Mouse (Mus musculus): ENCODE results near the gene 6030408B16Rik.

Gene 6030408B16Rik

DNA sequence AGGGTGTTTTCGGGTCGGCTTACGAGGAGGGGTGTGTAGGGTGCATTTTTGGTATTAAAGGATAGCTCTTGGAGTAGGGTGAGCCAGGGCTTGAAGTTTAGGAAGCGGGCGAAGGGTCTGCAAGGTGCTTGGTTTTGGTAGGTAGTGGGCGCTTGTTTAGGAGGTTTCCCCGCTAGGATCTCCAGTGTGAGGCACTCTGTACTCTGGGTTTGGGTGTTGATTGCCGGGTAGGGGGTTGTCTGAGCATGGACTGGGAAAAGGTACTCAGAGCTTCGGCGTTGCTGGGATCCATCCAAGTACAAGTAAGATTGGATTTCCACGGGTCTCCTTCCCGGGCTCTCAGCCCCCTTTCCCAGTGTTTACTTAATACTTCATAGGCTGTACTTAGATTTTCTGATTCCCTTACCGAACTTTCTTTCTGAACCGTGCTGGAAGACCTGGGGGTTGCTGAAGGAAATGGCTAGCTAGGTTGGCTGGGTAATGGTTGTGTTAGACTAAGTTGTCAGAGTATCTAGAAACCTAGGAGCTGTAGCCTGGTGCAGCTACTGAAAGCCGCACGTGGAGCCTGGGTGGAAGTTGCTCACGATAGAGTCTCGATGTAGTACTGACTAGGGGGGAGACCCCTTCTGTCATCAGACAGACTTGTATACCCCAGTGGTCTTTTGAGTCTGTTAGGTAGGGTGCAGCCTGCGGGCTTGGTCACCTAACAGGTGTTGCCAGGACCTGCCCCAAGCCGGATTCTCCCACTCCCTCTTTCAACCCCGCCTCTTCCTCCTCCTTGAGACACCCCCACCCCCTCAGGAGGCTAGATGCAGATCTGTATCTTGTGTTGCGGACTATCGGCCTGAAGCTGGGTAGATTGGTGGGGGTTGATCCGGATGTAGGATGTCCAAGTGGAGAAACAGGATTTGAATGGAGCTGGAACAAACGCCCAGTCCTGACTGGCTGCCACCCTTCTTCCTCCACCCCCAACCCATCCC is 25.7 kb upstream of the 6030408B16Rik start:
- no peak for DNase-seq (ENCODE audit: low read depth, low spot score)

DNA sequence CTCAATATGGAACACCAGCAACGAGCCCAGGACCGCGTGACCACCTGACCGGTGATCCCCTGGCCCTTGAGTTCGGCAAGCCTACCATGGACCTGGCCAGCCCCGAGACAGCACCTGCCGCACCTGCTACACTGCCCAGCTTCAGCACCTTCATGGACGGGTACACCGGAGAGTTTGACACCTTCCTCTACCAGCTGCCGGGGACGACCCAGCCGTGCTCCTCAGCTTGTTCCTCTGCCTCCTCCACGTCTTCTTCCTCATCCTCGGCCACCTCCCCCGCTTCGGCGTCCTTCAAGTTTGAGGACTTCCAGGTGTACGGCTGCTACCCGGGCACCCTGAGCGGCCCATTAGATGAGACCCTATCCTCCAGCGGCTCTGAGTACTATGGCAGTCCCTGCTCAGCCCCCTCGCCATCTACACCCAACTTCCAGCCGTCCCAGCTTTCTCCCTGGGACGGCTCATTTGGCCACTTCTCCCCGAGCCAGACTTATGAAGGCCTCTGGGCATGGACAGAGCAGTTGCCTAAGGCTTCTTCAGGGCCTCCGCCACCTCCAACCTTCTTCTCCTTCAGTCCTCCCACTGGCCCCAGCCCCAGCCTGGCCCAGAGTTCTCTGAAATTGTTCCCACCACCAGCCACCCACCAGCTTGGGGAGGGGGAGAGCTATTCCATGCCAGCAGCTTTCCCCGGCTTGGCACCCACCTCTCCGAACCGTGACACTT is 22.8 kb upstream of the 6030408B16Rik start:
- no peak for DNase-seq (ENCODE audit: low read depth, low spot score)

DNA sequence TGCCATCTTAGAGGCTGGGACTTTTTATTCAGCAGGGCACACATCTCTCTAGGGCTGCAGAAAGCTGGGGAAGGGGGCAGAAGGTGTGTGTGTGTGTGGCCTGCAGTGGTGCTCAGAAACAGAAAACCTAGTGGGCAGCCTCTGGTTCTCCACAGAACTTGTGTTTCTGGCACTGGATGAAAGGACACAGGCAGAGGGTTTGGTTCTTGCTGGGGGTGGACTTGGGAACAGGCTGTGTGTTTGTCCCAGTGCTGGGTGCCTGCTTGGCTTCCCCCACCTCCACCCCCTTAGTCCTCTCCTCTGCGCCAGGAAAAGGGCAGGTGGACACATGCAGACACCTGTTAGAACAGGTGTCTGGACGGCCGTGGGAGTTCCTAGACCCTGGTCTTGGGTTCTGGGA is 21.9 kb upstream of the 6030408B16Rik start:
- DNase-seq (ENCODE audit: low read depth, low spot score): no peak

DNA sequence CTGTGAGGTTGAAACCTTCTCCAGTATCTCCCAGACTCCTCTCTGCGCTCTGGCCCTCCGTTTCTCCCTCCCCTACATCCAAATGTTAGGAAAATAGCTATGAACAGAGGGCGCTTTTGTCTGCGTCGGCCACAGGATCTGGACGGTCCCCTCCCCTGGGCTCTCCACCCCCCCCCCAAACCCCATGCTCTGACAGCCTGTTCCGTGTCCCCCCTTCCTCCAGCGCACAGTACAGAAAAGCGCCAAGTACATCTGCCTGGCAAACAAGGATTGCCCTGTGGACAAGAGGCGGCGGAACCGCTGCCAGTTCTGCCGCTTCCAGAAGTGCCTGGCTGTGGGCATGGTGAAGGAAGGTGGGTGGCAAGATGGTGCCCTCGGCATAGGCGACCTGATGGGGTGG is 21.5 kb upstream of the 6030408B16Rik start:
- DNase-seq (ENCODE audit: low read depth, low spot score): no peak

DNA sequence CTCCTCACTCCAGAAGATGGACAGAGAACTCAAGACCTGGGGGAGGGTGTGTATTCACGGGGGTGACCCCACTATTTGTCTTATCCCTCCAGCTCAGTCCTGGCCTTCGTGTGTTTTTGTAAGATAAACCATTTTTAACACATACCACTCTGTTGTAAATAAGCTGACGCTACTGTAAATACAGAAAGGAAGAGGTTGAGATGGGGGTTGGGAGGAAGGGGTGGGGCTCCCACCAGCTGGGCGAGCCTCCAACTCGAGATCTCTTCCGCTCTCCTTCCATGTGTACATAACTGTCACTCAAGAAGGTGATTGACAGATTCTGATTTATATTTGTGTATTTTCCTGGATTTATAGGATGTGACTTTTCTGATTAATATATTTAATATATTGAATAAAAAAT is 18.6 kb upstream of the 6030408B16Rik start:
- no peak for DNase-seq (ENCODE audit: low read depth, low spot score)

DNA sequence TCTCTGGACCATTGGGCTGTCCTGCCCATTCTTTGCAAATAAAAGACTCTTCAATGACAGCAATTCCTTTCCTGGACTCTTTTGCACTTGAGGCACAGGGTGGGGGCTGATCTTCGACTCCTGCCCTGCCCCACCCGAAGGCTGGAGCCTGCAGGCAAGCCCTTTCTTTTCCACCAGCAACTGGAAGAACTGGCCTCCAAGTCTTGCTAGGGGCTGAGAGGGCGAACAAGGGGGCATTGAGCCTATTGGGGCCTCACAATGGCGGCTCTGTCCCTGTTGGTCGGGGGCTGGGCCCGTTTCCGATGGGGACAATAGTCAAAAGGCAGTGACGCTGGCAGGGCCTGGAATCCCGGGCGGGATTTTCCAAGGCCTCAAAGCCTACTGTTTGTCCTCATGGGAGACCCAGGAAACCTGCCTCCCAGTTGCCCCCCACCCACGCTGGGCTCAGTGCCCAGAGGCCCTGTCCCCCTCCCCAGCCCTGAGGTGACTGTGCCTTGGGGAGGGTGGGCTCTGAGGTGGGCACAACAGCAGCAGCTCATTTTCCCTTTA is 15.6 kb upstream of the 6030408B16Rik start:
- DNase-seq (ENCODE audit: low read depth, low spot score): no peak

DNA sequence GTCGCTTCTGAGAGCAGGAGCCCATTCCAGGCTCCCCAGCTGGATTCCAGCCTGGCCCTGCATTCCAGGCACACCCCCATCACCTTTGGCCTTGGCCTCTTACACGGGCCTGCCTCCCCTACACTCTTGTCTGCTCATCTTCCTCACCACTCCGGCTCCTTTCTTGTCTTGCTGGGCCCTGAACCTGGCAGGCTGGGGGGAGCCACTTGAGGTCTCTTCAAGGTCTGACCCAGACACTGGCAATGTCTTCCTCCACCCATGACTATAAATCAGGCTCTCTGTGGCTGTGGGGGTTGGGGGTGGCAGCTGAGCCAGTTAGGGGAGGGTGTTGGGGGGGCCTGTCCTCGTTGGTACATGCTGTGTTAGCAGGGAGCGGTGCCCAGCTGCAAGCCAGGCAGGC is 14.4 kb upstream of the 6030408B16Rik start:
- no peak for DNase-seq (ENCODE audit: low read depth, low spot score)

DNA sequence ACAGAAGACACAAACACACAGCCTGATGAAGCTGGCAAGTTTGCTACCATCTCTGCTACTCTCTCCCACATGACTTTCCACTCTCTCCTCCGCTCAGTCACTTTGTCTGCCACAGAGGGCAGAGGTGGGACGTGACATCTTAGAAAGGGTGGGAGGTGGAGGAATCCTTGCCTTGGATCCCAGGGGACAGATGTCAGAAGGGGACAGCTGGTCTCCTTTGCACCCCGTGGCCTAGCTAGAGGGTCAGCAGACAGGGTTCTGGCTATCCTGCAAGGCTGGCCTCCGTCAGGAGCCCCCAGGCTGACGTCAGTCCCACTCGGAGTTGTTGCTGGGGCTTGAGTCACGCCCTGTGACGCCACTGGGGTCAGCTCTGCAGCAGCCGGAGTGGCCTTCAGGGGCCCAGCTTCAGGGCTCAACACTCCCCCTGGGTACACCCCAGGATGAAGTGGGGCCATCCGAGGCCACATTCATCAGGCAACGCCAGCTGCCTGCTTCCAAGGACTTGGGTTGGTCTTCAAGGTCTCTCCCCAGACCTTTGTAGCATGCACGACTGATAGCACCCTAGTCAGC is 13.5 kb upstream of the 6030408B16Rik start:
- DNase-seq (ENCODE audit: low read depth, low spot score): no peak

DNA sequence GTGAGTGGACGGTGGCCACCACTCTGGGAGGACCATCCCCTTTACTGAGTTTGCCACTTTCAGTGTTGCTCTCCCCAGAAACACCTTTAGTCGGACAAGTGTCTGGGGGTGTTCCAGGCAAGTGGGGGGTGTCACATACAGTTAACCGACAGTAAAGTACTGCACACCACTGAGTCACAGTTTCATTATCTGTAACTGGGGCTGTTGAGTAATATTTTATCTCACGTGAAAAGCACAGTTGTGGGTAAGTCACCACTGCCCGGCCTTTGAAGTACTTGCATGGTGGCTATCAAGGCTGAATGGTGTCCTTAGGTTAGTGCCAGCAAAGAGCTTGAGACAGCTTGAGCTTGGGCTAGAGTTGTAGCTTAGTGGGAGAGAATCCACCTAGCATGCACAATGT is 10.5 kb upstream of the 6030408B16Rik start:
- no peak for DNase-seq (ENCODE audit: low read depth, low spot score)

DNA sequence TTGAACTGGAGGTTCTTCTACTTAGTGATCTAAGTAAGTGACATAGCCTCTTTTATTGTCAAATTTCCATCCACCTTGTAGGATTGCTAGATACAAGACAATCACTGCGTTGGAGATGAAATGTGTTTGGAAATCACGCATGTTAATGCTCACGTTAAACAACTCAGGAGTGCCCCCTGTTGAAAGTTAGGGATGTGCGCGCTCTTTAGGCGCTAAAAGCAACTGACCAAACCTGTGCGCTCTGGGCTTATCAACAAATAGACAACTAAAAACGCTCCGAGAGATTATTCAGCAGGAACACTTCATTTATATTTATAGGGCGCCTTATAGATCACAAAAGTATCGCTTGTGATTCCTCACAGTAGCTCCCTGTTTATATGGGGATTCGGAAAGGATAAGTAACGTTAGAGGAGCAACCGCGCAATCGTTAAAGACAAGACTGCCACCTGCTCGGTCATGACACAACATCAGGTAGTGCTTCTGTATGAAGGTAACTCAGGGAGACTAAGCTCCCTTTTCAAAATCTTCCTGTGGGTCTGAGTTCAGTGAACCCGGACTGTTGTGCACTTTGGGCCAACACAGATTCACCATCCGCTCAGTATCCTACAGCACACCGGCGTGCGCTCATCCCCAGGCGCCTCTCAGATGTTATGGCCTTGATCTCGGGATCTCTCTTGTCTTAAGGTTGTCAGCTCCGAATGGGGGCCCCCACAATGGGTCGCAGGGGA is 9.7 kb upstream of the 6030408B16Rik start:
- peak; percentile 69 for DNase-seq (ENCODE audit: low read depth, low spot score)

DNA sequence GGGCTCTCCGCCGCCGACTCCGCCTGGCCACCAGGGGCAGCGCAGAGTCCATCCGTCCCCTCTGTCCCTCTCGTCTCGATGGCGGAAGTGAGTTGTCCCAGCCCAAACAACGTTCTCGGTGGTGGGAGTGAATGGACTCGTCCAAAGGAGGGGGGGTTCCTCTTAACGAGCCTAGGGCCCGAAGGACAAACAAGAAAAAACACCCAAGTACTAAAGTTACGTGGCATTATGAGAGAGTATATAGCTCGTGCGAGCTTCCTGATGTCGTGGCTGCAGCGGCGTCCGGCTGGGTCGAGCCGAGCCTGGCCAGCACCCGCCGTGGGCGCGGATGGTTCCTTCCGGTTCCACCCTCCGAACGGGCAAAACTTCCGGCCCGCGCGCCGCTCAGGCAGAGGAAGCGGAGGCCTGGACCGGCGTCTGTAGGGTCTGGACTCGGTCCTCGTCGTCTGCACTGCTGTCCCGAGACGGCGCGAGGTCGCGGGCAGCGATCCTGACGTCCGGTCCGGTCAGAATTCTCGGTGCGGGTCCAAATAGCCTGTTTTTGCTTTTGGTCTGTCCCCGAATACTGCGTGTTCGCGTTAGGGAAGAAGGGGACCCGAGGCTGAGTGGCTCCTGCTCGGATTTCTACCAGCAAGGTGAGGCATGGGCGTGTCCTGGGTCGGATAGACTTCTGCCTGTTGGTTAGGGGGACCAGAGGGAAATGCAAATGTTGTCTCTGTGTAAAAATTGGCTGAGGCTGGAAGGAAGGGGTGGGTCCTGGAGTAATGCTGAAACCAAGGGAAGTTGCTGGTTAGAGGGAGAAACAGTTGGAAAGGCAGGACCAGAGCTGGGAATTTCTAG is 8.9 kb upstream of the 6030408B16Rik start, which contains the start of gene Atg101:
TSS of gene Atg101 (plus strand) at position 362 of the 840 bp plus-strand sequence.
- peak; percentile 96 for DNase-seq (ENCODE audit: low read depth, low spot score)

DNA sequence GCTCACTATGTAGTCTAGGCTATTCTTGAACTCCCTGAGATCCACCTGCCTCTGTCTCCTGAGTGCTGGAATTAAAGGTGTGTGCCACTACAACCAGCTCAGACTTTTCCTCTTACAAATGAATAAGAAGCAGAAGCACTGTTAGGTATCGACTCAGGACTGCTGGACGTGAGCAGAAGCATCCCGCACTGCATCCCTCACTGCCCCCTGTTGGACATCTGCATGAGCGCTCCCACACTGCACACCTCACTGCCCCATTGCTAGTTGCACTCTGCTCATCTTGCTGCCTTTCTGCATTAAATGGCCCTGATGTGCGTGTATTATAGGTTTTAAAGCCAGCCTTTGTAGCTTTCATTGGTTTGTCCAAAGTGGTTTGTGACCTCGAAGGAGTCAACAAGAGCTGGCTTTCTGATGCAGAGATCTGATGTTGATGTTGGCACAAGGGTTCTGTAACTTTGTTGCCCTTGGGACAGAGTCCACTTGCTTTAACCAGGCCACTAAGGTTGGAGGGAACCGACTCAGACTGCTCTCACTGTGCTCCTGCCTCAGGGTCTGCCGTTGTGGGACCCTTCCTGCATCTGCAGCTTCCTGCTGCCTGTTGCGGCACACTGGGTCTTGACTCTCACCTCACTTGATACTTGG is 6.8 kb upstream of the 6030408B16Rik start:
- no peak for DNase-seq (ENCODE audit: low read depth, low spot score)

DNA sequence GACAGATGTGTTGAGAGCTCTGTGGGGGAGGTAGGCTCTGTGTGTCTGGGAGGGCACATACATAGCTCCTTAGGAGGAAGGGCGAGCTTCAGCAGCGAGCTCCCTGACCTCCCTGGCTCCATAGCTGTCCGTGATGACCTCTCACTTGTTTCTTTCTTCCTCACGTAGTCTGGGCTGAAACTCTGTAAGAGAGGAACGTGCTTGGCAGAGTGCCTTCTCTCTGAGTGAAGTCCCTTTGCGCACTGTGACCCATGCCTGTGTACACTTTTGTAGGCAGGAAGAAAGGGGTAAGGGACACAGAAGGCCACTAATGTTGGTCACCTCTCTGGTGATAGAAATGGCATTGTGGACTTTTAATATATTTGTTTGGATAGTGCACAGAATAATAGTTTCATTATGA is 5.7 kb upstream of the 6030408B16Rik start:
- DNase-seq (ENCODE audit: low read depth, low spot score): no peak

DNA sequence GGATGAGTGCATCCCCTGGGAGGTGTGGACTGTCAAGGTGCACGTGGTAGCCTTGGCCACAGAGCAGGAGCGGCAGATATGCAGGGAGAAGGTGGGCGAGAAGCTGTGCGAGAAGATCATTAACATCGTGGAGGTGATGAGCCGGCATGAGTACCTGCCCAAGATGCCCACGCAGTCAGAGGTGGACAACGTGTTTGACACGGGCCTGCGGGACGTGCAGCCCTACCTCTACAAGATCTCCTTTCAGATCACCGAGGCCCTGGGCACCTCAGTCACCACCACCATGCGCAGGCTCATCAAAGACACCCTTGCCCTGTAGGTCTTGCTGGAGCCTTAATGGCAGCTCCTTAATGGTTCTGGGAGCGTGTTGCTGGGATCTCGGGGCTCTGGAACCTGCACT is 2.7 kb upstream of the 6030408B16Rik start:
- no peak for DNase-seq (ENCODE audit: low read depth, low spot score)

DNA sequence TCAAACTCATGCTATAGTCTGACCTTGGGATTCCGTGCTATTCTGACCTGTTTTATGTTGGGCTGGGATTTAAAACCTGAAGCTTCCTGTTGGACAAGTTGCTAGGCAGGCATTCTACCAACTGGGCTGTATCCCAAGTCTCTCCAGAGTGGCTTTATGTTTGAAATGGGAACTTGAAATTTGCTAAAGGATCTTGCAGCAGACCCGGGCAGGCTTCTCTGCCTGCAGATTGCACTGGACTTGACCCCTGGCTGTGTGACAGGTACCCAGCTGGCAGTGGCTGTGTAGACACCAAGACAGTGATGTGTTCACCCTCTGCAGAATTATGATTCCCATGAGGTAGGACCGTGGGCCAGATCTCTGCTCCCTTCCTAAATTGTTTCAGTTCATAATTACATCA is 1.0 kb upstream of the 6030408B16Rik start:
- no peak for DNase-seq (ENCODE audit: low read depth, low spot score)

DNA sequence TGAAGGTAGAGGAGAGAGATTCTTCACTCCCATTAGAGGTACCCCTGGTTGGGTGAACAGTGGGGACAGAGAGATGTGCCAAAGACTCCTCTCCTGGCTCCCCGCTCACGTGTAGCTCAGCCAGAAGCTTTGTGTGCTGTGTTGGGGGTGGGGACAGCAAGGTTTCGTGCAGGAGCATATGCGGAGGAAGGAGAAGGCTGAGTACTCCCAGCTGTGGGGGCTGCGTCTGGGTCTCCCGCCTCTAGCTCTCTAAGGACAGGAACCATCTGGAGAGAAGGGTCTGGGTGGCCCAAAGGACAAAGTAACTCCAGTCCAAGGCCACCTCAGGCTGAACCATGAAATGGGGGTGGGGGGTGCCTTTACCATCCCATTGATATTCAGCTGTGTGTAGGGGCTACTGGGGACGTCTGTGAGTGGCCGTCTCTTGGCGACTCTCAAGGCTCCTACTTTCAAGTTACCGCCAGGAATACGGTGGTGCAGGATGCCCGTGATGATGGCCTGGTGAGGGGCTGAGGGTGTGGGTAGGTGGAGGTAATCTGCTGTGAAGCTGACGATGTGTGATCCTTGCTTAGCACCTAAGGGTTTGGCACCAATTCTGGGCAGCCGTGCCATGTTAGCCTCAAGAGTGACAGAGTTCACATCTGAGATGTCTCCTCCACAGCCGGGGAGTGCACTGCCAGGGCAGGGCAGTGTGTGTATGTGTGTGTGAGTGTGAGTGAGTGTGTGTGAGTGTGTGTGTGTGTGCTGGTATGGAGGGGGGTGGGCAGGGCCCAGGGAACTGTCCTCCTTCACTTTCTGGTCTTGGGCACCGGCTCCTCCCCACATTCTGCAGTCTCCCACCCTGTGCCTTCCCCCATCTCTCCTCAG is 1.2 kb downstream of the 6030408B16Rik start:
- DNase-seq (ENCODE audit: low read depth, low spot score): peak; percentile 56

DNA sequence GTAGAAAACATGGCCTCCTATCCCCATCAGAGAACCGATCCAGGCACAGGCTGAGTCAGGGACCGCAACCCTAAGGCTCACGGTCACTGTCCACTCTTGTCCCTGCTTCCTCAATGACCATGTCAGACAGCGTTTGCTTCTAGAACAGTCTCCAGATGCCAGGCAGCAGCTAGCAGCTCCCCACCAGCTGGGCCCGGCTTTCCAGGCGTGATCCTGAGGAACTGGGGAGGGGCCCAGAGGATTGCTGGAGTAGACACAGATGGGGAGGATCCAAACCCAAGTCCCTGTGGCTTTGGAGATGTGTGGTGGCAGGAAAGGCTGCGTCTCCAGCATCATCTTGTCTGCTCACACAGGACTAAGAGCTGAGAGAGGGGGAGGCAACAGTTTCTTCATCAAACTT is 2.1 kb downstream of the 6030408B16Rik start:
- no peak for DNase-seq (ENCODE audit: low read depth, low spot score)

DNA sequence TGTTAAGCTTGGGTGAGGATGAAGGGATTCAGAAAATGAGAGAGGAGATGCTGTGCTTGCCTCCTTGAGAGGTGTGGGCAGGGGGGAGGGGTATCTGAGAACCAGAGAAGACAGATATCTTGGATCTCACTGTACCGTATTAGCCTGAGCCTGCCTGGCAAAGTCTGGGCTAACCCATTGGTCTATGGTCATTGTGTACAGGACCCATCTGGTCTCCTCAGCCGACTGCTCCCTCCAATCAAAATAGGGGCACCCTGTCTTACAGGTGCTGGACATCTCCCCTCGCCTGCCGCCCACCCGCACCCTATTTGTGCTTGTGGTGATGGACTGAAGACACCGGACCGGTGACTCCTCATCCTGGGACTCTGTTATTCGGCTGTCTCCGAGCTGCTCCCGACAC is 2.6 kb downstream of the 6030408B16Rik start:
- DNase-seq (ENCODE audit: low read depth, low spot score): no peak

DNA sequence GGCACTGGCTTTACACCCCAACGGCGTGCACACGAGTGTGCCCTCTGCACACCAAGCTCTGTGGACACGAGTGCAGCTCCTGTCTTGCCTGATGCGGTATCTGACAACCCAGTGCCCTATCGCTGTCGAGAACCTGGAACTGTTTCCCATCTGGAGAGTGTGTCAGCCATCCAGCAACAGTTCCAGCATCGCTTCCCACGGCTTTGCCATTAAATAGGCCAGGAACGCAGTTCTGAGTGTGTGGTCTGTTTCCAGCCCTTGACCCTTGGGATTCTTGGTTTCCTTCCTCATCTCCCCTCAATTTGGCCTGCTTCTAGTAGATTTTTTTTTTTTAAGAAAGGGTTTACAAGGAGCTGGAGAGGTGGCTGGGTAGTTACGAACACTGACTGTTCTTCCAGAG is 3.1 kb downstream of the 6030408B16Rik start:
- no peak for DNase-seq (ENCODE audit: low read depth, low spot score)
